In genomic region chr2:93482036-93482644, GRCm38 (mm10) we compare ENCODE assay signal across 17 mouse cellular contexts. TPM values are rescaled to one million over a fixed set of nuclear protein-coding genes. Genes with fewer than 3 reads are reported as not detected.
DNase-seq lines count a peak whose midpoint lies in the region; ATAC-seq lines count a peak whose summit lies in the region.
"Had no signal": no experiment of that assay in that cellular context is flagged by ENCODE, and none has a peak within 500 bp of the region (broad histone marks: within the 10 kb centered on the region; RNA-seq: fewer than 3 reads in every experiment).

No protein-coding gene starts in this region.

- no peaks in the 10 kb centered on the region for H3K36me3 ChIP-seq in hindbrain, embryonic 13.5 days
- H3K36me3 ChIP-seq in hindbrain, embryonic 11.5 days (ENCODE audit: control insufficient read depth, insufficient read depth, low read length), result no peaks in the 10 kb centered on the region
- H3K36me3 ChIP-seq in embryonic facial prominence, embryonic 12.5 days, result no peaks in the 10 kb centered on the region
- no peaks in the 10 kb centered on the region for H3K36me3 ChIP-seq in midbrain, embryonic 13.5 days
- H3K36me3 ChIP-seq: G1E had no signal

- H3K9me3 ChIP-seq in hindbrain, embryonic 13.5 days, result no peaks in the 10 kb centered on the region
- H3K9me3 ChIP-seq in hindbrain, embryonic 11.5 days (ENCODE audit: control insufficient read depth, low read length), result no peaks in the 10 kb centered on the region
- H3K9me3 ChIP-seq in embryonic facial prominence, embryonic 12.5 days, result no peaks in the 10 kb centered on the region
- H3K9me3 ChIP-seq in midbrain, embryonic 13.5 days, result no peaks in the 10 kb centered on the region
- H3K9me3 ChIP-seq: G1E had no signal

- 41% methylated on average over 6 of the region's 6 CpGs for WGBS in hindbrain, embryonic 13.5 days
- WGBS in hindbrain, embryonic 11.5 days, result 48% methylated on average over 6 of the region's 6 CpGs
- WGBS in embryonic facial prominence, embryonic 12.5 days, result 16% methylated on average over 6 of the region's 6 CpGs
- WGBS in midbrain, embryonic 13.5 days, result 34% methylated on average over 6 of the region's 6 CpGs

- DNase-seq in hindbrain, embryonic 11.5 days (ENCODE audit: low spot score), result no peak
- peak; percentile 65 for DNase-seq in embryo, embryonic 11 days
- DNase-seq in lung, adult 18-20 months, result no peak
- DNase-seq in gastrocnemius, adult 18-20 months (ENCODE audit: low spot score), result no peak
- DNase-seq: cerebellum, postnatal 25 days; gastrocnemius, postnatal 25 days; heart, postnatal 14 days; lung, adult 2 months; lung, postnatal 36 days; thymus, postnatal 4 days had no signal

- H3K4me1 ChIP-seq in hindbrain, embryonic 13.5 days (replicated peaks), result peaks cover 18% of the 10 kb centered on the region; the same call in 1 of the 2 replicates
- no peaks in the 10 kb centered on the region; the same call in none of the 2 replicates for H3K4me1 ChIP-seq in hindbrain, embryonic 11.5 days (replicated peaks; ENCODE audit: control insufficient read depth, insufficient read depth, low read length)
- peaks cover 33% of the 10 kb centered on the region for H3K4me1 ChIP-seq in embryonic facial prominence, embryonic 12.5 days
- peaks cover 14% of the 10 kb centered on the region for H3K4me1 ChIP-seq in midbrain, embryonic 13.5 days (replicated peaks)

- H3K27me3 ChIP-seq in hindbrain, embryonic 13.5 days, result no peaks in the 10 kb centered on the region
- no peaks in the 10 kb centered on the region for H3K27me3 ChIP-seq in hindbrain, embryonic 11.5 days (ENCODE audit: control insufficient read depth, insufficient read depth, low read length)
- H3K27me3 ChIP-seq in embryonic facial prominence, embryonic 12.5 days, result no peaks in the 10 kb centered on the region
- no peaks in the 10 kb centered on the region for H3K27me3 ChIP-seq in midbrain, embryonic 13.5 days

- no peak overlapping the region for H3K27ac ChIP-seq in hindbrain, embryonic 13.5 days
- no peak overlapping the region for H3K27ac ChIP-seq in hindbrain, embryonic 11.5 days (ENCODE audit: low read depth, low read length)
- H3K27ac ChIP-seq in embryonic facial prominence, embryonic 12.5 days, result peak overlapping the region; percentile 77
- no peak overlapping the region for H3K27ac ChIP-seq in midbrain, embryonic 13.5 days

- H3K4me3 ChIP-seq in hindbrain, embryonic 13.5 days, result no peak overlapping the region
- no peak overlapping the region for H3K4me3 ChIP-seq in hindbrain, embryonic 11.5 days (ENCODE audit: low read depth, low read length)
- no peak overlapping the region for H3K4me3 ChIP-seq in embryonic facial prominence, embryonic 12.5 days
- no peak overlapping the region for H3K4me3 ChIP-seq in midbrain, embryonic 13.5 days (replicated peaks)
- H3K4me3 ChIP-seq: erythroblast, embryonic 14.5 days had no signal

- no peak overlapping the region for H3K4me2 ChIP-seq in hindbrain, embryonic 13.5 days
- H3K4me2 ChIP-seq in hindbrain, embryonic 11.5 days (replicated peaks; ENCODE audit: low read depth, low read length), result no peak overlapping the region
- no peak overlapping the region for H3K4me2 ChIP-seq in embryonic facial prominence, embryonic 12.5 days (replicated peaks)
- no peak overlapping the region for H3K4me2 ChIP-seq in midbrain, embryonic 13.5 days (replicated peaks)
- H3K4me2 ChIP-seq: heart, embryonic 11.5 days had no signal

- no peak for ATAC-seq in hindbrain, embryonic 13.5 days (ENCODE audit: low FRiP score)
- ATAC-seq in hindbrain, embryonic 11.5 days (ENCODE audit: low FRiP score), result no peak
- peak; percentile 69 for ATAC-seq in embryonic facial prominence, embryonic 12.5 days (ENCODE audit: insufficient number of reproducible peaks, insufficient read depth, low FRiP score, low TSS enrichment)
- peak; percentile 58; the same call in 1 of the 2 replicates for ATAC-seq in midbrain, embryonic 13.5 days
- ATAC-seq: CD4-positive, CD25-positive, alpha-beta regulatory T cell, adult 4 months had no signal

- H3K9ac ChIP-seq in hindbrain, embryonic 13.5 days, result peak overlapping the region; percentile 35; the same call in 1 of the 2 replicates
- H3K9ac ChIP-seq in hindbrain, embryonic 11.5 days (ENCODE audit: low read depth, low read length), result no peak overlapping the region
- 0 out of 2 replicates have a peak overlapping the region, but pooled peaks have one; percentile 4 for H3K9ac ChIP-seq in embryonic facial prominence, embryonic 12.5 days
- H3K9ac ChIP-seq in midbrain, embryonic 13.5 days (replicated peaks), result no peak overlapping the region

RNA-seq across cellular contexts. Expression of gene Cd82, which starts 19.2 kb away (rescaled TPM):
- 19.8 and 23.7 TPM in 2 replicates for polyA plus RNA-seq in hindbrain, embryonic 13.5 days (2015; fragmentation: Nextera tagmentation; extraction: Ambion mirVana)
- 6.2 and 6.3 TPM in 2 replicates for polyA plus RNA-seq in hindbrain, embryonic 11.5 days (2014; fragmentation: Nextera tagmentation; extraction: Ambion mirVana)
- 24.6 and 25.0 TPM in 2 replicates for polyA plus RNA-seq in embryonic facial prominence, embryonic 12.5 days (2016; fragmentation: Nextera tagmentation; extraction: Ambion mirVana)
- 12.6 and 16.2 TPM in 2 replicates for polyA plus RNA-seq in midbrain, embryonic 13.5 days (2015; fragmentation: Nextera tagmentation; extraction: Ambion mirVana)
- 1 to 10 TPM; 8.5 to 9.4 TPM for total RNA-seq in gastrocnemius, adult 18-20 months (2021)

Comparison
In these comparisons a context has a peak if more than half of its experiments do, and no peak if none do; other contexts are left out.
1. H3K9ac ChIP-seq: peak in hindbrain, embryonic 13.5 days (single experiment) and embryonic facial prominence, embryonic 12.5 days (single experiment); none in hindbrain, embryonic 11.5 days (single experiment) and midbrain, embryonic 13.5 days (single experiment).
2. ATAC-seq: peak in embryonic facial prominence, embryonic 12.5 days (single experiment) and midbrain, embryonic 13.5 days (single experiment); none in hindbrain, embryonic 13.5 days (single experiment) and hindbrain, embryonic 11.5 days (single experiment).